Mouse (Mus musculus) lung, postnatal 0 days (tissue): ENCODE measurements around the gene Dnajc3.

Source experiments
- CTCF ChIP-seq: IDR thresholded peaks from 2 replicates; pipeline ENCODE4 v1.5.1; 2016; ENCODE audit warnings: antibody characterized with exemption, mild to moderate bottlenecking
- EP300 ChIP-seq: IDR thresholded peaks from 2 replicates; pipeline ENCODE4 v1.6.1; 2016; ENCODE audit warnings: antibody characterized with exemption, mild to moderate bottlenecking, control low read depth

GRCm38 (mm10) chr14:118958010-118958409, 20.2 kb downstream of the Dnajc3 start:
- TF ChIP-seq EP300 (no peak), CTCF (no peak)
